Mouse (Mus musculus): ENCODE results near the gene Idnk. TPM values are rescaled to one million over a fixed set of nuclear protein-coding genes. Genes with fewer than 3 reads are reported as not detected.

Gene Idnk
- total RNA-seq, 2 experiments from 2014 or later = 8.0 to 10.8 TPM

DNA sequence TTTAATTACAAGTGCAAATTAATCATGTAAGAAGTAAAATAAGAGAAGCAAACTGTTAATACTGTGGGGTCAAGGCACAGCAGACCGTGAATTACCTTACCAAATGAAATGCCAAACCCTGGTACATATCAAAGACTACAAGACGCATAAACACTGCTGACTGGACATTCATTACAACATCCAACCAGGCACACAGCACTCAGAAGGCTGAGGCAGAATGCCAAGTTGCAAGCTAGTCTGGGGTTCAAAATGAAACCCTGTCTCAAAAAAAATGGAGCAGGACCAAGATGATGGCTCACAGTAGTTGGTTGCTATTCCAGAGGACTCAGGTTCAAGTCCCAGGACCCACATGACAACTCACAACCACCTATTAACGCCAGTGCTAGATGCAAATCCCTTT, 26.7 kb downstream of the Idnk start:
- DNase-seq = no peak
- Histone ChIP-seq H3K27ac (peak overlapping the region; percentile 24), H3K4me3 (no peak overlapping the region)
- TF ChIP-seq CTCF (IDR thresholded peaks at IDR 0.05) = no peak
- intact Hi-C loops (cut with DNase I) = no loop called here

DNA sequence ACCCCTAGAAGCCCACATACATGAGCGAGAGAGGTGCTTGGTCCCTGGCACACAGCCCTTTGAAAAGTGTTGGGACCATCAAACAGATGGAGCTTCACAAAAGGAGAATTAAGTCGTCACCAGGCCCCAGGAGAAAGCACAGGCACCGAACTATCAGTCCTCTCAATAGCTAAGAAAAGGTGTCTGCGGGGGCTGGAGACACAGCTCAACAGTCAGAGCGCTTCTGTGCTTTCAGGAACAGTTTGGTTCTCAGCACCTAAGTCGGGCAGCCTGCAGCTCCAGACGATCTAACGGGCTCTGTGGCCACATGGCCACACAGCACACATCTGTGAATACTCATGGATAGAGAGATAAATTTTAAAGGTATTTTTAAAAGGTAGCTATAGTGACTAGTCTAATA, 28.8 kb downstream of the Idnk start:
- DNase-seq = no peak
- Histone ChIP-seq H3K27ac (no peak overlapping the region), H3K4me3 (no peak overlapping the region)
- intact Hi-C loops (cut with DNase I) = no loop called here
- no peak for TF ChIP-seq CTCF (IDR thresholded peaks at IDR 0.05)

DNA sequence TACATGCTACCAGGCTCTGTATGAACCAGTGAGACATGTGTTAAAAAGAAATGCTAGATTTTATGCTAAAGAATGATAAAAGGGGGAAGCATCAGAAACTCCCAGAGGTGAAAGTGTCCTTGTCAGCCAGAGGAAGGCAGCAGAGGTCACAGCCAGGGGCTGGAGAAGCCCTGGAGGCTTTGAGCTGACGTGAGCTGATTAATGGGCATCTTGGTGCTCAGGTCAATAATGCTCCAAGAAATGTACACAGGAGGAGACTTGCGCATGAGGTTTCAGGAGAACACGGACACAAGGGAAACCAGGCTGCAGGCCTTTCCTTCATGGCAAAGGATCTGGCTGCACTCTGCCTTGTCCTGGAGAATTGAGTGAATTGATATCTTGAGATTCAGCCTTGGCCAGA, 30.3 kb downstream of the Idnk start:
- DNase-seq = no peak
- H3K27ac ChIP-seq = no peak overlapping the region
- TF ChIP-seq CTCF (IDR thresholded peaks at IDR 0.05) = no peak
- intact Hi-C loops (cut with DNase I) = loop anchor here (1.0 kb wide), 1 partner anchor 45 kb away; no protein-coding TSS in a partner anchor
- H3K4me3 ChIP-seq = no peak overlapping the region

DNA sequence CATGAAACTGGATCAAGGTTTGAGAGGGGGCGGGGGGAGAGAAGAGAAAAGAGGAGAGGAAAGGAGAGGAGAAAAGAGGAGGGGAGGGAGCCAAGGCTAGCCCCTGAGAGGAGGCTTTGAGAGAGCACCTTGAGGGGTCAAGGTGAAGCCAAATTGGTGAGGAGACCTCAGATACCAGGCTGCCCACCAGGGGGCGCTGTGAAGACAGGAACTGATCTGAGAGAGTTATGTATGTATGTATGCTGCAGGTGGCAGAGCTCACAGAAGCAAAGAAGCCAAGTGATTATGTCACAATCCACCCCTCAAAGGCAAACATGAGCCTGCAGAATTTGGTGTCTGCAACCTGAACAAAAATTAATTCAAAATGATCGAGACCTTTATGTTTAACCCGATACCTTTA, 31.0 kb downstream of the Idnk start:
- intact Hi-C loops (cut with DNase I) = loop anchor here (1.0 kb wide), 1 partner anchor 44 kb away; no protein-coding TSS in a partner anchor
- Histone ChIP-seq H3K4me3 (no peak overlapping the region), H3K27ac (no peak overlapping the region)
- peak; percentile 88 for DNase-seq
- TF ChIP-seq CTCF (IDR thresholded peaks at IDR 0.05) = peak; percentile 97

DNA sequence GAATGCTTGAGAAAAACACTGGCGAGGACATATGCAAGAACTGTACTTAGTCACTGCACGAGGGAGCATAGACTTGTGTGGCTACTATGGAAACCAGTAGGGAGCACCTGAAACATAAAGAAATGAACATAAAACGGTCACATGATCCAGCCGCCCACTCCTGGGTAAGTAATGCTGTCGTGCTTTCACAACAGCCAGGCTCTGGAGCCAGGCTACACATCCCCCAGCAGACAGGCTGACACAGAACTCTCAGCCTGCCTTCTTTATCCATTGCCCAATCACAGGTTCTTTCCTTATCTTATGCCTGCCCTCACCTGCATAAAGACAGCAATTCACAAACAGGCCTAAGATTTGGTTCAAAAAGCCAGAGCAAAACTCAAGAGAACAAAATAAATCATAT, 32.0 kb downstream of the Idnk start:
- no peak for TF ChIP-seq CTCF (IDR thresholded peaks at IDR 0.05)
- intact Hi-C loops (cut with DNase I) = no loop called here
- Histone ChIP-seq H3K4me3 (no peak overlapping the region), H3K27ac (no peak overlapping the region)
- no peak for DNase-seq

DNA sequence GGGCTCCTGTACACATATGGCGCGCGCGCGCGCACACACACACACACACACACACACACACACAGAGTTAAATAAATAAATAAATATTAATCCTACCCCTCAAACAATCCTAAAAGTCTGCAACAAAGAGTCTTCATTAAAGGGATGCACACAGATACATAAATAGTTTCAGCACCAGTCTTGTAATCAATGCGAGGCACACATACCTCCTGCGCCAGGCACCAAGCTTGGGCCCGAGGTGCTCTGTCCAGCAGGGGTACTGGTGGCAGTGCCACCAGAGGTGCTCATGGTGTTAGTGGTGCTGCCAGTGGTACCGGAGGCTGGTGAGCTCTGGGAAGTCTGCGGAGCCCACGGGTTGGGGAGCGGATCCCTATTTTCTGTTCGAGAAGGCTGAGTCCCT, 34.1 kb downstream of the Idnk start:
- no peak overlapping the region for H3K27ac ChIP-seq
- no peak for TF ChIP-seq CTCF (IDR thresholded peaks at IDR 0.05)
- intact Hi-C loops (cut with DNase I) = no loop called here

DNA sequence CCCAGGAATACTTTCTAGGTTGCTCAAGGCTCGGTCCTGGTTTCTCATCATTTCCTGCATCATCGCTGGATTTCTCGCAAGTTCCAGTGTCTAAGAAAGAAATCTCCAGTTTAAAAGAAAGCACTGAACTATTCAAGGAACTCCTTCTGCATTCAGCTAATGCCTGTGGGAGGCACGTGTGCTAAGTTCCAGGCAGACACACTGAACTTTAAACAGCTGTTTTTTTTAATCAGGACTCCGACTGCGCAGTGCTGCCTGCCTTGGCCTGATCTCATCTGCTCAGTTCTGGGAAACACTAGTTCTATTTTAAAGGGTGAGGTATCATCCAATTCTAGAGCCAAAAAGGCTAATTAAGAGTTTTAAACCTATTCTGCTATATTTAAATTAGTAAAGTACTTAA, 34.7 kb downstream of the Idnk start:
- no peak for TF ChIP-seq CTCF (IDR thresholded peaks at IDR 0.05)
- no peak overlapping the region; the same call in 1 of the 2 replicates for H3K27ac ChIP-seq
- intact Hi-C loops (cut with DNase I) = no loop called here
- DNase-seq = no peak
- no peak overlapping the region for H3K4me3 ChIP-seq

More for the DNA sequence above, 34.1 kb downstream of the Idnk start:
- no peak for DNase-seq
- H3K4me3 ChIP-seq = no peak overlapping the region

DNA sequence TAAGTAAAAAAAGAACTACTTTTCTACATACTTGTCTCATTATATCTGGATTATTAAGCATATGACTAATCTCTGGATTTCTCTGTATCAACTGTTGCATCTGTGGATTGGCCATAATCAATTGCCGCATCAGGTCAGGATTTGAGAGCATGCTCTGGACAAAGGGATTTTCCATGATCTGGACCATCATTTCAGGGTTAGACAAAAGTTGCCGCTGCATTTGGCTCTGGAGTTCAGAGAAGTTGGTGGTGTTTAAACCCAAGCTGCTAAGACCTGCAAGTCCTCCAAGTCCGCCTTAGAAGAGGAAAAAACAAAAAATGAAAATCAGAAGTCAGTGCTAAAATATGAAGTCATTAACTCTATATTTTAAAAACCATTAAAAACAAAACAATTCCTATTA, 35.8 kb downstream of the Idnk start:
- no peak for TF ChIP-seq CTCF (IDR thresholded peaks at IDR 0.05)
- no peak for DNase-seq
- no peak overlapping the region for H3K27ac ChIP-seq
- intact Hi-C loops (cut with DNase I) = no loop called here
- H3K4me3 ChIP-seq = no peak overlapping the region

DNA sequence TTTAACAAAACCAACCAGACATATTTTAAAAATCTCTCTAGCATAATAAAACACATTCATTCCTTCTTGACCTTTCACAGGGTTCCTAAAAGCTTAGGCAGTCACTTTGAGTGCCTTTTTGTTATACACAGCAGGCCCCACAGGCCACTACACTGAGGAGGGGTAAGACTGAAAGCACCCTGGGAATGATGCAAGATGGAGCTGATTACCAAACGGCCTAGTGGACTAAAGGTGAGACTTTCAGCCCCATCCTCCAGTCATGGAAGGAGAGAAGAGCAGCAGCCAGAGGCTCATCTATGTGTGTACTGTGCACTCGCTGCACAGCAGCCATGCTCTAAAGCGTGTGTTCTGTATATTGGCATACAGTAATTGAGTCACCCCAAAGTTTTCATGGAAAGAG, 37.5 kb downstream of the Idnk start:
- no peak overlapping the region for H3K27ac ChIP-seq
- no peak for DNase-seq
- H3K4me3 ChIP-seq = no peak overlapping the region
- intact Hi-C loops (cut with DNase I) = no loop called here
- no peak for TF ChIP-seq CTCF (IDR thresholded peaks at IDR 0.05)

DNA sequence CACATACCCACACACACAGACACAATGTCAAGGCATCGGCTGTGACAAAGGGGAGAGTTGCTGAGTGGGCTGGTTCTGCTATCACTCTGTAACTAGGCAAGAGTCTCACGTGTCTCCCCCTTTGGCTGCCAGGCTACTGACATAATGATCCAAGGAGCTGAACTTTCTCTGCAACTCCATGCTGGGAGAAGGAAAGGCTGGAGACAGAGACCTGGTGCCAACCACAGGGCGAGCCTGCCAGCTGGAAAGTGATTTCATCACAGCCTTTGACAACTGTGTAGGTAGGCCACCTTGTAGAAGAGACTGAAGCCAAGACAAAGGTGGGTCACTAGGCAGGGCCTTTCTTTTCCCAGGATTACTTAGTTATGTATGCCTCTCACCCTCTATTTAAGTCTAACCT, 39.8 kb downstream of the Idnk start:
- DNase-seq = peak; percentile 50
- TF ChIP-seq CTCF (IDR thresholded peaks at IDR 0.05) = no peak
- peak overlapping the region; percentile 44 for H3K27ac ChIP-seq
- intact Hi-C loops (cut with DNase I) = no loop called here
- no peak overlapping the region for H3K4me3 ChIP-seq

DNA sequence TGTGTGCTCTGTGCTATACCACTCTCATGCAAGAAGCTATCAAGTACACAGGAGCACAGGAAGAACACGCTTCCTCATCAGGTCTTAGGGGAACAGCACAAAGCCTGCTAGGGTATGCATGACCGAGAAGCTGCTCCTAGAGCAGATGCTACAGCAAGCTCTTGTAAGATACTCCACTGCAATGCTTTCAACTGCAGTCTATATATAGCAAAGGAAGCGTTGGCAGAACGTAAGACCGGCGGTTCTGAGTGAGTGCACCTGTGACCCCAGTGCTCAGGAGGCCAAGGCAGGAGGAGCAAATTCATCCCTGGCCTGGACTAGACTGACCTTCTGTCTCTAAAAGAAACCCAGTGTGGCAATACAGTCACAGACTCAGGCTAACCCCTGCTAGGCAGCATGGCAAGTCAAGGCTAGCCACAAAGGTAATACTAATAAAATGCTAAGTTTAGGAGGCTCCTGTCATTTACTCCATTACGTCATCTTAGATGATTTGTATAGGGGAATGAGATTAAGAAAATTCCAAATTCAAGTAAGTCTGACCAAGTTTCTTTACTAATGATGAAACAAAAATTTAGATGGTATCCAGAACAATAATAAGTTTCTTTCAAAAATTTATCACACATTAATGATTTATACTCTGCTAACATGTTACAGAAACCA, 40.7 kb downstream of the Idnk start:
- no peak for DNase-seq
- intact Hi-C loops (cut with DNase I) = no loop called here
- TF ChIP-seq CTCF (IDR thresholded peaks at IDR 0.05) = no peak
- Histone ChIP-seq H3K4me3 (no peak overlapping the region), H3K27ac (peak overlapping the region; percentile 44)

DNA sequence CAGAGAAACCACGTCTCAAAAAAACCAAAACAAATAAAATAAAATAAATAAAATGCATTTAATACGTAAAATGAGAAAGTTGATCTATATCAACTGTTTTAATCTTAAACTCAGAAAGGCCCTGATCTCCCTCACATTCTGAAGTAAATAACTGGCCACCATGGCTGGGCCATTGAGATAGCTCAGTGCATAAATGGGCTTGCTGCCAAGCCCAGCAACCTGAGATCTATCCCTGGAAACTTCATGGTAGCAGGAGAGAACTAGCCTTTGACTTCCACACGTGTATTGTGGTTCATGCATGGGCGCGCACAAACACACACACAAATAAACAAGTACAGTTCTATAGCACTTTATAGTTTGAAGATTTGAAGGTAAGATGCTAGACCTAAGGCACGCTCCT, 43.9 kb downstream of the Idnk start:
- DNase-seq = no peak
- intact Hi-C loops (cut with DNase I) = no loop called here
- no peak for TF ChIP-seq CTCF (IDR thresholded peaks at IDR 0.05)

DNA sequence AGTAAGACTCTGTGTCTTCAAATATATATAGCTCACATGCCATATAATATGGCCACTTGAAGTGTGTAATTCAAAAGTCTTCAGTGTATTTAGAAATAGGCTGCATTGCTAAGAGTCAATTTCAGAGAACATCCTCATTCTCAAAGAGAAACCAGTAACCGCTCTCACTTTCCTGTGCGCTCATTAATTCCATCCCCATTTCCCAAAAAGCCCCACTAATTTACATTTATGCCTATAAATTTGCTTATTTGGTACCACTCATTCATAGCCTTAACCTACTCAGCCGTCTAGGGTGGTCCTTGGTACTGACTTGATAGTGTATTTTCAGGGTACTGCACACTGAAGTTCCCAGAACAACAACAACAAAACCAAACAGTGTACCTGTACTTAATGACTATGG, 44.5 kb downstream of the Idnk start:
- no peak for TF ChIP-seq CTCF (IDR thresholded peaks at IDR 0.05)
- H3K27ac ChIP-seq = no peak overlapping the region
- DNase-seq = no peak
- H3K4me3 ChIP-seq = no peak overlapping the region
- intact Hi-C loops (cut with DNase I) = no loop called here

More for the DNA sequence above, 43.9 kb downstream of the Idnk start:
- Histone ChIP-seq H3K4me3 (no peak overlapping the region), H3K27ac (no peak overlapping the region)

DNA sequence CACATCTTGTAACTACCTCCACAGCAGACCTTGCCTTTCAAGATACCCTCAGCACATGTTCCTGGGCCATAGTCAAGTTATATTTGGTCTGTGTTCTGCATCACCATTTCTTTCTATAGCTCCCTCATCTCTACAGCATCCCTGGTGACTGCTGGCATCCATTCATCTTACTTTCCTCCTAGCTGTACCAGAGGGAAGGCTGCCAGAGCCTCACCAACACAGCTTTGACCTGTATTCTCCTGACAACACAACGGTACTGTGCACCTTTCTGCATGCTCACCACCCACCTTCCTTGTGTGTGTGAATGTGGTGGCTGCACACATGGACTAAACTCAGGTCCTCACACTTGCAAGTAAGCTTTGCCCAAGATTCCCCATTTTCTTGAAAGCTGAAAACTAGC, 45.5 kb downstream of the Idnk start:
- no peak for DNase-seq
- no peak for TF ChIP-seq CTCF (IDR thresholded peaks at IDR 0.05)
- intact Hi-C loops (cut with DNase I) = no loop called here
- Histone ChIP-seq H3K27ac (no peak overlapping the region), H3K4me3 (no peak overlapping the region)
